Mouse (Mus musculus): Measurements from ENCODE around the gene Ybx2.

- TF ChIP-seq POLR2A (IDR thresholded peaks at IDR 0.05; ENCODE audit: extremely low read depth, insufficient read depth, low read length) (no peak), CTCF (IDR thresholded peaks at IDR 0.05; ENCODE audit: low read depth, low read length) (no peak)
Observed at GRCm38 (mm10) chr11:69945216-69945615, 9.6 kb downstream of the Ybx2 start.

Data from liver, adult 2 months (tissue).